Mouse (Mus musculus) heart, embryonic 12.5 days (tissue): ENCODE measurements around the gene Olfr376. TPM values are rescaled to one million over a fixed set of nuclear protein-coding genes. Genes with fewer than 3 reads are reported as not detected.

Experiments used
- polyA plus RNA-seq: library from polyadenylated mRNA; unstranded; fragments of >200 nt; fragmentation: Nextera tagmentation; extraction: Ambion mirVana; gene quantifications from 2 replicates; pipeline ENCODE4 v1.2.1, GENCODE M21; 2016

Gene Olfr376
- polyA plus RNA-seq, 1 experiment from 2014 or later = not detected

Other genes with a start within 250 kb of the Olfr376 start
- gene Haspin, start 233.0 kb upstream of the Olfr376 start, polyA plus RNA-seq = 13.9 and 14.4 TPM in 2 replicates
- 1.8 and 2.2 TPM in 2 replicates for gene P2rx5, start 210.8 kb upstream of the Olfr376 start, polyA plus RNA-seq
- gene Emc6, start 194.2 kb upstream of the Olfr376 start, polyA plus RNA-seq = 97.4 and 101 TPM in 2 replicates
- gene Tax1bp3, start 194.2 kb upstream of the Olfr376 start, polyA plus RNA-seq = 239 and 249 TPM in 2 replicates
- 13.9 and 15.9 TPM in 2 replicates for gene Ctns, start 172.2 kb upstream of the Olfr376 start, polyA plus RNA-seq
- 0.36 and 0.54 TPM in 2 replicates for gene Shpk, start 171.8 kb upstream of the Olfr376 start, polyA plus RNA-seq
- gene Trpv1, start 137.0 kb upstream of the Olfr376 start, polyA plus RNA-seq = 0.05 TPM in 1 of 2 replicates, not detected in the other
- gene Trpv3, start 103.9 kb upstream of the Olfr376 start, polyA plus RNA-seq = 0.03 TPM in 2 replicates
- not detected in 2 replicates for gene Aspa, start 41.6 kb upstream of the Olfr376 start, polyA plus RNA-seq
- gene Gm49340, start 41.5 kb upstream of the Olfr376 start, polyA plus RNA-seq = not detected in 2 replicates
- not detected in 2 replicates for gene Spata22, start 41.5 kb upstream of the Olfr376 start, polyA plus RNA-seq
- not detected in 2 replicates for gene Olfr20, start 20.5 kb upstream of the Olfr376 start, polyA plus RNA-seq
- gene Olfr1, start 28.4 kb downstream of the Olfr376 start, polyA plus RNA-seq = not detected in 2 replicates
- not detected in 2 replicates for gene Olfr378, start 57.2 kb downstream of the Olfr376 start, polyA plus RNA-seq
- gene Olfr380, start 86.3 kb downstream of the Olfr376 start, polyA plus RNA-seq = not detected in 2 replicates
- not detected in 2 replicates for gene Olfr381, start 120.4 kb downstream of the Olfr376 start, polyA plus RNA-seq
- gene Olfr382, start 146.0 kb downstream of the Olfr376 start, polyA plus RNA-seq = not detected in 2 replicates
- not detected in 2 replicates for gene Olfr385, start 221.8 kb downstream of the Olfr376 start, polyA plus RNA-seq
- not detected in 2 replicates for gene Olfr384, start 227.3 kb downstream of the Olfr376 start, polyA plus RNA-seq